25 mouse cellular contexts compared by ENCODE assay signal in genomic region chr12:98557013-98557677, GRCm38 (mm10). TPM values are rescaled to one million over a fixed set of nuclear protein-coding genes. Genes with fewer than 3 reads are reported as not detected.
A peak's percentile ranks its signal among the peaks of the same experiment; 100 is the strongest.
DNase-seq lines count a peak whose midpoint lies in the region; ATAC-seq lines count a peak whose summit lies in the region.
"Had no signal": no experiment of that assay in that cellular context is flagged by ENCODE, and none has a peak within 500 bp of the region (broad histone marks: within the 10 kb centered on the region; RNA-seq: fewer than 3 reads in every experiment).

No protein-coding gene starts in this region.

- peak; percentile 14; the same call in 1 of the 2 replicates for ATAC-seq in granulocyte monocyte progenitor cell, adult 5-6 weeks (replicated peaks; ENCODE audit: poor library complexity, severe bottlenecking)
- ATAC-seq: activated CD4-positive, CD25-positive, alpha-beta regulatory T cell, adult 4 months; forebrain, embryonic 14.5 days; forebrain, postnatal 0 days; hindbrain, postnatal 0 days; inflammation-experienced regulatory T-cells, adult 6 months; intestine, embryonic 16.5 days had no signal

- no peaks in the 10 kb centered on the region for H3K27me3 ChIP-seq in heart, embryonic 10.5 days (ENCODE audit: insufficient read depth, poor library complexity, severe bottlenecking)
- H3K27me3 ChIP-seq: embryonic facial prominence, embryonic 12.5 days; embryonic facial prominence, embryonic 15.5 days had no signal

- no peaks in the 10 kb centered on the region for H3K4me1 ChIP-seq in heart, embryonic 10.5 days
- H3K4me1 ChIP-seq: embryonic facial prominence, embryonic 12.5 days; embryonic facial prominence, embryonic 15.5 days had no signal

- H3K9me3 ChIP-seq in heart, embryonic 10.5 days: no peaks in the 10 kb centered on the region
- H3K9me3 ChIP-seq: embryonic facial prominence, embryonic 12.5 days; embryonic facial prominence, embryonic 15.5 days had no signal

- WGBS in heart, embryonic 10.5 days: 69% methylated on average over 7 of the region's 7 CpGs

- no peaks in the 10 kb centered on the region for H3K36me3 ChIP-seq in heart, embryonic 10.5 days
- H3K36me3 ChIP-seq: embryonic facial prominence, embryonic 12.5 days; embryonic facial prominence, embryonic 15.5 days had no signal

- DNase-seq in heart, embryonic 10.5 days (ENCODE audit: low spot score): peak; percentile 42
- DNase-seq in heart, postnatal 4 days: no peak
- peak; percentile 55 for DNase-seq in brain, adult 2 months (ENCODE audit: low read depth, low spot score)
- no peak for DNase-seq in lung, postnatal 25 days (ENCODE audit: low spot score)
- DNase-seq in retina, postnatal 1 day: no peak
- DNase-seq: adrenal gland, postnatal 10 days; adrenal gland, postnatal 36 days; cerebellum, adult 11 months; cerebellum, adult 8-10 months; cerebellum, postnatal 14 days; forebrain, postnatal 0 days; gastrocnemius, adult 2 months; gastrocnemius, postnatal 14 days; heart, adult 2 months; heart, postnatal 36 days had no signal

- H3K4me3 ChIP-seq in heart, embryonic 10.5 days: no peak overlapping the region
- H3K4me3 ChIP-seq: embryonic facial prominence, embryonic 12.5 days; embryonic facial prominence, embryonic 15.5 days; gastrocnemius, adult 2 months; heart, adult 2 months had no signal

- no peak overlapping the region for H3K27ac ChIP-seq in heart, embryonic 10.5 days
- H3K27ac ChIP-seq: embryonic facial prominence, embryonic 12.5 days; embryonic facial prominence, embryonic 15.5 days; gastrocnemius, adult 2 months; heart, adult 2 months; hindbrain, embryonic 14.5 days; hindbrain, postnatal 0 days had no signal

RNA-seq across cellular contexts. Expression of gene Kcnk10, which starts 21.0 kb away (rescaled TPM):
- 0.28 and 0.62 TPM in 2 replicates for polyA plus RNA-seq in heart, embryonic 10.5 days (2016; fragmentation: Nextera tagmentation; extraction: Ambion mirVana)
- not detected for total RNA-seq in heart, postnatal 4 days (2021)
- total RNA-seq in granulocyte monocyte progenitor cell, adult 5-6 weeks (2014; fragmentation: Nextera tagmentation): not detected in 2 replicates
- total RNA-seq in granulocyte monocyte progenitor cell, adult 5-6 weeks (2017): not detected in 2 replicates
- total RNA-seq: gastrocnemius, adult 2 months; heart, adult 2 months had no signal
- polyA plus RNA-seq: heart, postnatal 0 days; inflammation-experienced regulatory T-cells, adult 6 months had no signal

Comparison
In these comparisons a context has a peak if more than half of its experiments do, and no peak if none do; other contexts are left out.
1. DNase-seq: peak in heart, embryonic 10.5 days (single experiment) and brain, adult 2 months (single experiment); none in heart, postnatal 4 days (single experiment), lung, postnatal 25 days (single experiment) and retina, postnatal 1 day (single experiment).